ENCODE assay signal across 14 mouse cellular contexts in genomic region chr7:19991165-19991564, GRCm38 (mm10). TPM values are rescaled to one million over a fixed set of nuclear protein-coding genes. Genes with fewer than 3 reads are reported as not detected.
"Had no signal": no experiment of that assay in that cellular context is flagged by ENCODE, and none has a peak within 500 bp of the region (broad histone marks: within the 10 kb centered on the region; RNA-seq: fewer than 3 reads in every experiment).

Nlrp9b (plus strand) TSS chr7:19991465.

RNA-seq across cellular contexts. Expression of gene Nlrp9b, which starts in this region (rescaled TPM):
- total RNA-seq: common myeloid progenitor, adult 5-6 weeks; forebrain, postnatal 0 days; gastrocnemius, adult 18-20 months; gastrocnemius, adult 2 months; gastrocnemius, adult 8-10 months; gastrocnemius, postnatal 10 days; gastrocnemius, postnatal 14 days; gastrocnemius, postnatal 25 days; gastrocnemius, postnatal 36 days; gastrocnemius, postnatal 4 days; granulocyte monocyte progenitor cell, adult 5-6 weeks; heart, adult 18-20 months; heart, adult 2 months; heart, adult 8-10 months had no signal
